Mouse (Mus musculus) stomach, adult 2 months (tissue): Measurements from ENCODE around the gene 1700093K21Rik. TPM values are rescaled to one million over a fixed set of nuclear protein-coding genes. Genes with fewer than 3 reads are reported as not detected.

Experiments used
- polyA plus RNA-seq: library from polyadenylated mRNA; depleted of rRNA; stranded (reverse); fragments of >200 nt; gene quantifications from 2 replicates; pipeline ENCODE4 v1.2.3, GENCODE M21; 2012; rRNA removed

Gene 1700093K21Rik
- polyA plus RNA-seq = not detected in 2 replicates

DNA sequence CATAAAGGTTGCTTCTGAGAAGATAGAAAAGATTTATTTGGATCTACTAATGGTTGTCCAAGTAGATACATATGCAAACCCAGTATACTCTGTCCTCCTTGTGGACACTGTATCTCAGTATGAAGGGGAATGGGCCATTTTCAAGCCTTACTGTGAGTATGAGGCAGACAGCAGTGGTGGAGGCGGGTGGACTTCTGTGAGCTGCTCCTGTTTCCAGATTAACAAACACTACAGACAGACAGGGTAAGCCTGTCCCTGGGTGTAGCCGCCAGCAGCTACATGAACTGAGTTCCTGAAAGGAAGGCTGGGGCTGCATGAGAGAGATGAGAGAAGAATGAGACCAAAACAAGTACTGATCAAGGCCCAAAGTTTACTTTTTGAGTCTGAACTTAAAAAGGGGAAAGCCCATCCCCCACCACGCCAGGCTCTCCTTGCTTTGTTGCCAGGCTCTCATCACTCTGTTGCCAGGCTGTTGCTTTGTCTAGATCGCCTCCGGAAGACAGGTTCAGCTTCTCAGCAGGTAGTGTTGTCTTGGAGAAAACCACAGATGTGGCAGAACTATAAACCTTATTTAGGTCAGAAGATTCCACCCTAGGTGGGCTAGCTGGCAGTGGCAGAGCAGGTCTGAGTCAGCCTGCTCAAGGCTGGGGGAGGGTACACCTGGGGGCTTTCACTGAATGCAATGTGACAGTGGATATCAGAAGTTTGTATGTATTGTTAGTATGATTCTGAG, at the start of gene 1700093K21Rik:
Gene 1700093K21Rik, minus strand, starts transcription at position 683 of the 733 bp plus-strand sequence.

DNA sequence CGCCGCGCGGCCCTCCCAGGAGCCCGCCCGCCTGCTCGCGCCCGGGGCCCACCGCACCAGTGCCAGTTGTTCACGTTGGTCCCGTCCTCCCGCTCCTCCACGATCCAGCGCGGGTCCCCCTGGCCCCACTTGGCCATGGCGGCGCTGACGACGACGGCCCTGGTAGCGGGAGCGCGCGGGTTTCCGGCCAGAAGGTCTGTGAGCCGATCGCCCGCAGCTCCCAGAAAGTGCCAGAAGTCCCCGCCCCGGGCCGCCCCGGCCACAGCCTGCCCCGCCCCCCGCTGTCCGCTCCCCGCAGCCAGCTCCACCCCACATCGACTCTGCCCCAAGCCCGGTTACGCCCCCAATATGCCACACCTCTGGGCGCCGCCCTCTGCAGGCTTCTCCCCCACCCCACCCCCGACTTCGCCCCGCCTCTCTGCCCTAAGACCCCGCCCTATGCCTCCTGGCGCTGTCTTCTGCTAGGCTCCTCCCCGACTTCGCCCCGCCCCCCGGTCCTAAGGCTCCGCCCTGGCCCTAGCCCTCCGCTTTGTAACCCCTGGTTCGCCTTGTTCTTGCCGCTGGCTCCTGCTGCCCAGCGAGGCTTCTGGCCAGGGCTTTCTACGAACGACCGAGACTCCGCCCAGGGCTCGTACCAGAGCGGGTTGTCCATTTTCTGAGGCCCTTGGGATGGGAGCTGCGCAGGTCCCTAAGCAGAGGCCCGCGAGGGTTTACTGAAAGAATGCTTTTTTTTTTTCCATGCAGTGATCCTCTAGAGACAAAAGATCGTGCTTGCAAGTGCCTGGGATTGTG, 23.0 kb downstream of the 1700093K21Rik start, which contains the start of gene Ahsa2:
Gene Ahsa2, minus strand, starts transcription at position 313 of the 792 bp plus-strand sequence.

Other genes with a start within 250 kb of the 1700093K21Rik start
- gene Usp34, start 214.3 kb downstream of the 1700093K21Rik start, polyA plus RNA-seq = 0.83 and 1.4 TPM in 2 replicates
- 1.2 and 1.4 TPM in 2 replicates for gene Ahsa2, start 23.1 kb downstream of the 1700093K21Rik start, polyA plus RNA-seq
- gene 0610010F05Rik, start 112.5 kb upstream of the 1700093K21Rik start, polyA plus RNA-seq = 0.19 and 0.22 TPM in 2 replicates
- 0.16 and 1.1 TPM in 2 replicates for gene Pus10, start 144.5 kb upstream of the 1700093K21Rik start, polyA plus RNA-seq
- 4.2 and 6.5 TPM in 2 replicates for gene Pex13, start 144.8 kb upstream of the 1700093K21Rik start, polyA plus RNA-seq
- 0.31 and 0.41 TPM in 2 replicates for gene Rel, start 249.8 kb upstream of the 1700093K21Rik start, polyA plus RNA-seq